Mouse (Mus musculus) cerebellum, adult 2 months (tissue): ENCODE data around the gene Ebi3.

Source experiments
- CTCF ChIP-seq: fragments of 200-500 bp; IDR thresholded peaks from 2 replicates; pipeline ENCODE4 v1.5.1; 2011; ENCODE audit warnings: low read depth, mild to moderate bottlenecking, control low read depth, low read length, moderate library complexity, borderline replicate concordance; ENCODE audit not compliant: insufficient read depth
- POLR2A ChIP-seq: fragments of 200-500 bp; IDR thresholded peaks from 2 replicates; pipeline ENCODE4 v1.6.1; 2011; ENCODE audit warnings: low read length, control low read depth, borderline replicate concordance; ENCODE audit not compliant: insufficient read depth

GRCm38 (mm10) chr17:55932635-55933034 is 19.8 kb upstream of the Ebi3 start:
- TF ChIP-seq POLR2A, result no peak
- no peak for TF ChIP-seq CTCF
